Mouse (Mus musculus) heart, adult 2 months (tissue): ENCODE measurements around the gene Heatr4.

Experiments used
- CTCF ChIP-seq: fragments of 200-600 bp; IDR thresholded peaks from 2 replicates; pipeline ENCODE4 v1.8.1; 2022; ENCODE audit warnings: antibody characterized with exemption, mild to moderate bottlenecking, moderate library complexity
- EP300 ChIP-seq: fragments of 200-500 bp; IDR thresholded peaks from 2 replicates; pipeline ENCODE4 v1.6.1; 2011; ENCODE audit warnings: low read depth, low read length, control low read depth; ENCODE audit not compliant: insufficient read depth
- POLR2A ChIP-seq: fragments of 200-500 bp; IDR thresholded peaks from 2 replicates; pipeline ENCODE4 v1.6.1; 2011; ENCODE audit warnings: mild to moderate bottlenecking, low read depth, low read length, control low read depth; ENCODE audit not compliant: insufficient read depth

DNA sequence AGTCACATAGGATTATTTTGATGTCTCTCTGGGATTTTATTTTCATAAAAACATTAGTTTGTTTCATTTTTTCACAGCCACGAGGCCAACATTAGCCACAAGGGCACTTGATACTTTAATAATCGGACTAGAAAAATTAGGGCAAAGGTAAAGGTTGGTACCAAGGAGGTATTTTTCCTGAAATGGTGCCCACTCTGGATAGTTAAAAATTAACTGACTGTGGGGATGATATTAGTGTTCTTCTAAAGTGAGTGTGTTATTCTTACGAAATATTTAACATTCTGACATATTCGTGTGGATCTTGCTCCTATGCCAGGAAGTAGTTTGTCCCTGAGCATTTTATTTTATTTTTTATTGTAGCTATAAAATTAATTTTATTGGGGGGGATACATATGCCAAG is 3.0 kb downstream of the Heatr4 start:
- TF ChIP-seq EP300, result no peak
- no peak for TF ChIP-seq CTCF
- TF ChIP-seq POLR2A, result no peak
